Mouse (Mus musculus): ENCODE measurements around the gene Rabggtb.

Rabggtb gene

DNA sequence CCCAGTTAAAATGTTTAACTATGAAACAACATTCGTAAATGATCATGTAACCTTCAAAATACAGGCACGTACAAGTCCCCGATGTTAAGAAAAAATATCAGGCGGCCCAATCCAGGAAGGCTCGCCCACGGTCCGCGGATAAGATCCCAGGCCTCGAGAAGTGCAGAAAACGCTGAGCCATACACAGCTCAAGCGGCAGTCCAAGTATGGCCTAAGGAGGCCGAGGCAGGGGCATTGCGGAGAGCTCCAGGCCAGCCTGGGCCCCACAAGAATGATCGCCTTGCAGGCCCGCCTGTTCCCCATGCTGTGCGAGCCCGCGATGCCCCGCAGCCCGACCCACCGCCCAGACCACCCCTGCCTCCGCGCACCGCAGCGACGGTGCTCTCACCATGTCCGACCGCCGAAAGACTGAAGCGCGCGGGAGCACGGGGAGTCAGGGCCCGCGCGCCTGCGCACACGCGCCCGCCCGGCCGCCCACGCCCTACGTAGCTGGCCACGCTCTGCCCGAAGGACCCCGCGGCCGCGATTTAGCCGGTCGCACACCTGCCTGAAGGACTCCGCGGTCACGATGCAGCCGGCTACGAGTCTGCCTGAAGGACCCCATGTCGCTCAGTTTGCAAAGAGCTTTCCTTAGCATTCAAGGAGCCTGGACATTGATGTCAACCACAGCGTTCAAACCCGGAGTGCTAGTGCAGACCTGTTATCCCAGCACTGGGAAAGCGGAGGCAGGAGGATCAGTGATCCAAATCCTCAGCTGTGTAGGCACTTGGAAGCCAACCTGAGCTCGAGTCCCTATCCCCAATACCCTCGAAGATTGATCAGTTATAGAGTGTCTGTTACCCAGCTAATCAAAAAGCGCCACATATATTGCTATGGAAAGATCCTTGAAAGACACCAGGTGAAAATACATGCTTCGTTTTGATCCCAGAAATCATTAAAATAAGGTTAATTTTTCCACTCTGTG lies at the start of gene Rabggtb:
Gene Rabggtb, minus strand, starts transcription at position 464 of the 964 bp plus-strand sequence.
- peak; percentile 93 for DNase-seq (ENCODE audit: low spot score)

DNA sequence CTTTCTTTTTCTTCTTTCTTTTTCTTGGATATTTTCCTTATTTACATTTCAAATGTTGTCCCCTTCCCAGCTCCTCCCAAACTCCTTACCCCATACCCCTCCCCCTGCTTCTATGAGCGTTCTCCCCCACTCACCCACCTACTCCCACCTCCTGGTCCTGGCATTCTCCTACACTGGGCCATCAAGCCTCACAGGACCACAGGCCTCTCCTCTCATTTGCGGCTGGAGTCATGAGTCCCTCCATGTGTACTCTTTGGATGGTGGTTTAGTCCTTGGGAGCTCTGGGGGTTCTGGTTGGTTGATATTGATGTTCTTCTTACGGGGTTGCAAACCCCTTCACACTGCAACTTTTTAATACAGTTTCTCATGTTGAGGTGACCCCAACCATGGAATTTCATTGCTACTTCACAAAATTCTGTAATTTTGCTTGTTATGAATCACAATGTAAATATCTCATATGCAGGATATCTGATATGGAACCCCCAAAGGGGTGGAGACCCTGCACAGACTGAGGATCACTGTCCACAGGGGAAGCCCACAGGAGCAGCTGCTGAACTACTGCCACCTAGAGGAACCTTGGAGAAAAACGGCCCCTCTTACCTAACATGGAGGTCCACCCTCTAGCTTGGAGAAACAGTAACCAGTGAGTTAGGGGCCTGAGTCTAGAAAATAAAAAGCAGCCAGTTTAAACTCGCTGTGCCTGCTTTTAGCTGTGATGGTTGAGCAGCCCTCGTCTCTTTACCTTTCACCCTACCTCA lies 49.0 kb upstream of the Rabggtb start:
- DNase-seq (ENCODE audit: low spot score) = no peak

DNA sequence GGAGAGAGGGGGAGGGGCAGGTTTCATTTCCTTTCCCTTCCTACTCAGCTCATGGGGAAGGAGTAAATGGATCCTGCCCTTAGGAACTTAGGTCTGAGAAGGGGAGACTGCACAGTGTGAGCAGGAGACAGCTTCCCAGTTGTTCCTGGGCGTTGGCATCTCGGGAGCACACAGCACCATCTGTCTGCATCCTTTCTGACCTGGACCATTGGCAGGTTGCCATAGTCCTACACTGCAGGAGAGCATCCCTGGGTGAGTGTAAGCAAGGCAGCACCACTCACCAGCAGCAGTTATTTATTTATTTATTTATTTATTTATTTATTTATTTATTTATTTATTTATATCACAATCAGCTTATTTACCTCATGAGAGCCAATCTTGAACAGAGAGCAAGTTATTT lies 48.1 kb upstream of the Rabggtb start:
- DNase-seq (ENCODE audit: low spot score) = no peak

DNA sequence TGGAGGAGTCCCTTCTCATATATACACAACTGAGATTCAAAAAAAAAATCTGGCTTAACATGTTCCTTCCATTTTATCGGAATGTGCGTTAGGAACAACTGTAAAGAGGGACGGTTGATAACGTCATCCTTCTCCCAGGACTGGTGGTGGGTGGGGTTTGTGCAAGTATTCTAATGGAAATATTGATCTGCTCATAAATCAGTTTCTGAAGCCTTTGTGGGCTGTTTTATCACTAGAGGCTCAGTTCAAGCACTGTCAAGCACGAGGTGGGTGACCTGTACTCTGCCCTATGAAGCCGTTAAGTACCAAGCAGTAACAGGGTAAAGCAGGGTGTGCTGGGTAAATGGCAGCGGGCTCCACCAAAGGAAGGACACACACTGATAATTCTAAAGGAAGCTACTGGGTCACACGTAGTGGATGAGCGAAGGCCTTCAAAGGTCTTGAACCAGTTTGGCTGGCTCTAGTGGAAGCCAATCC lies 47.0 kb upstream of the Rabggtb start:
- DNase-seq (ENCODE audit: low spot score) = no peak

DNA sequence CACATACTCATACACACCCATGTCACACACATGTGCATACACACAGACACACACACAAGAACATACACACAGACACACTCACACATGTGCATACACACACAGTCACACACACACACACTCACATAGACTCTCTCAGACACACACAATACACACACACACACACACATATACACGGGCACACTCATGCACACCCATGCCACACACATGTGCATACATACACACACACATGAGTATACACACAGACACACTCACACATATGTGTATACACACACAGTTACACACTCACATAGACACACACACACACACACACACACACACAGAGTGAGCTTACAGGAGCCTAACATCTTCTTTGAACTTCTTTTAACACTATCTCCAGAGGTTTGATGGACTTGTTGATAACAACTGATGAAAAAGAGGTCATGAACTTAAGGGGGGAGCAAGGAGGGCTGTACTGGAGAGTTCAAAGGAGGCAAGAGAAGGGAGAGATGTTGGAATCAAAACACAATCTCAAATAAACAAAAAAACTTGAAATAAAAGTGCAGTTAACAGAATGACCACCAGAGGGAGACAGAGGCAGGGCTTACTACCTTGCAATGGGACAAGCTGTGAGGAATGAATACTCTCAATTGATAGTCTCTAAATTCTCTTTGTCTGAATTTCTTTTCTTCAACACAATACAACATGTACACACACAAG lies 46.4 kb upstream of the Rabggtb start:
- no peak for DNase-seq (ENCODE audit: low spot score)

DNA sequence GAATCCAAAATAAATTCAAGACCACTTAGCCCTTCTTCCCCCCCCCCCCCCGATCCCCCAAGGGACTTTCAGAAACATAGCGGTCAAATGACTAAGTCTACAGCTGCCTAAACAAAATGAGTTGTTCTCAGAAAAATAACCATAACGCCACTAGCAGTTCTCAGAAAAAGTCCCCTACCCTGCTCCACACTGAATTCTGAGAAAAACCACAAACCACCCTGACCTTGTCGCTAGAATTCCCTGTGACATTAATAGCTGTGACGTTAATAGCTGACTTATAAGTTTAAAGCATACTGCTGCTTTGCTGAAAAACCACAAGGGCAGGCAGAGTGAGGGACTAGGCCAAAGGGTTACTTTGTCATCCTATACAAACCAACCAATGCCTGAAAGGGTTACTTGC lies 45.1 kb upstream of the Rabggtb start:
- no peak for DNase-seq (ENCODE audit: low spot score)

DNA sequence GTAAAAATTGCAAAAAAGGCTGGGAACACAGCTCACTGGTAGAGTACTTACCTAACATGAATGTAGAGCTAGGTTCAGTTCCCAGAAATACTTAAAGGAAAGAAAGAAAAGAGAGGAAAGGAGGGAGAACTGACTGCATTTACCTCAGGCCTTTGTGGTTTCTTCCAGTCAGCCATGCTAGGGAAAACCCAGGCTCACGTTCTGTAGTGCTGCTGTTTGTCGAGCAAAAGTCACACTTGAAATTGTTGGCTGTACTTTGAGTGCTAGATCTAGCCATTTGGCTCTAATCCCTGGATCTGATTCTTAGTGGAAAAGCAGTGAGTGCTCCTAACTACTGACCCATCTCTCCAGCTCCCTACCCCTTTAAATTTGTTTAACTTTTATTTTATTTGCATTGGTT lies 35.4 kb upstream of the Rabggtb start:
- no peak for DNase-seq (ENCODE audit: low spot score)

DNA sequence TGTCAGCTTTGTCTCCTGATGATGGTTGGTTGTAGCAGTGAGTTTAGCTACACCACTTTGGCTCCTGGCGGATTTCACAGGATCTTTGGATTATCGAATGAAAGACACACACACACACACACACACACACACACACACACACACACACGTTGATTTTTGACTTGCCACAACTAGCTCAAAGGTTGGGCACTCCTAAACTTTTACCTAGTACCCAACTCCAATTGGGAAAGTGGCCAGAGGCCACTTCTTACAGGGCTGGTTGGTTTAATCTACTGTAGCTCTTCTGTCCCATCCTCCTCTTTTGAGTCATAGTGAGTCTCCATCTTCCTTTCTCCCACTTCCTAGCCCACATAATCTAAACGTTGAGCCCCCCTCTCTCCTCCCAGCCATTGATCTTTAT lies 34.5 kb upstream of the Rabggtb start:
- DNase-seq (ENCODE audit: low spot score) = no peak

DNA sequence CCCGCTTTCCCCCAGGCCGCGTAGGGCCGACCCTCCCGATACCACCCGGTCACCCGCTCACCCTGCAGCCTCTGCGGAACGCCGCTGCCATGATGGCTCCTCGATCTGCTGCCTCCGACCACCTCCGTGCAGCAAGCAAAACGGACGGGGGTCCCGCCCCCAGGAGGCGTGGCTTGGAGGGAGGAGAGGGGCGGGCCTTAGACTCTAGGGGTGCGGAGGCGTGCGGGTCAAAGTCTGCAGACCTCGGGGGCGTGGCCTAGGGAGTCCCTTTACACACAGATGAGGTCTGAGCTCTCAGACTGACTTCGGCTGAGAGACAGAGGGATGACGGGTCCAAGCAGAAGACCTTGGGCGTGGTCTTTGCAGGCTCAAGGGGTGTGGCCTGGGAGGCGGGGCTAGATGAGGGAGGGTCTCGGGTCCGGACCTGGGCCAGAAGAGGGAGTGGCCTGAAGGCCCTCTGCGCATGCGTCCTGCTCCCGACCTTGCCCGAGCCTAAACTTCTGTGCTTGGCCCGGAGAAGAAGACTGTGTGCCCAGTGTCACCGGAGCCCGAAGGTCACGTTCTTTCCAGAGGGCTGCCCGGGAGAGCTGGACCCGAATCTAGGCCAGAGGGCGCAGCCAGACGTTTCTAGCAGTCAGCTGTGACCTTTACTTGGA lies 31.7 kb upstream of the Rabggtb start, which contains the start of gene Acadm:
Gene Acadm, minus strand, starts transcription at position 298 of the 656 bp plus-strand sequence.
- peak; percentile 90 for DNase-seq (ENCODE audit: low spot score)

DNA sequence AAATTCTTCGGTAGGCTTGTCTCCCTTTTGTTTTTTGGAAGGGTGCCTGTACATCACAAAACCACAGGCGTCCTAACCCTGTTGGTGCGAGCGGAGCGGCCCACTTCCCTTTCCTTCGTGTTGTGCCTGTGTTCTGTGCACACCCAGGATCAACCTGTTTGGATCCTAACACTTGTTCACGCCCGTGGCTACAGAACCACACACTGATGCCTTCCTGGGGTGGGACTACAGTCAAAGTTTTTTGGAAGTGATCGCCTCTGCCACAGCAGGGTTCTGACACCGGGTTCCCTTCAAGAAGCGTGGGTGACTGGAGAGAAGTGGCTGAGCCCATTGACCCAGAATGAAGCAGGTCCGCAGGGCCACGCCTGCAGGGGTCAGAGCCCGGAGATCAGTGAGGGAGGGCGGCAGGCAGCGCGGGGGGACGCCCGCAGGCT lies 31.1 kb upstream of the Rabggtb start:
- no peak for DNase-seq (ENCODE audit: low spot score)

DNA sequence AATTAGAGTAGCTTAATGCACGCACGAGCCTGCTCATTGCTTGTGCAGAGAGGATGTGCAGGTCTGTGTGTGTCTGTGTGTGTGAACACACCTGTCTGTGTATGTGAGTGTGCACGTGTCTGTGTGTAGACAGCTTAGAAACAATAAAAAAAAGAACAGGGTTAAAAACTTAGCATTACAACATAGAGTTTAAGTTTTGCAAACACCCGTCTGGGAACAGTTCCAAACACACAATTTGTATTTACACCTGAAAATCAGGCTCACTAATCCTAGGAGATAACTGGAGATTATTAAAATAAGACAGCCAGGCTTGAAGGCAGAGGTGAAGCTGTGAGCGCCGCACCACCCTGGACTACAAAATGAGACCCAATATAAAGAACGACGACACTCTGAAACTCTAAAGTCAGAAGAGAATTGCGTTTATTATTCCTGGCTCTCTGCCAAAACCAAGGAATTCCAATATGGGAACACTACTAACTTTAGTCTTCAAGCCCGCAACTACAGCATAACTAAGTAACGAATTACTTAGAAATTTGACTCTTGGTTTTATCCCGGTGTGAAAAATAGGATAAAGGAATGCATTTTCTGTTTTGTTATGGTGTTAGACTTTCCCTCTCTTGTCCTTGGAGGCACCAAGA lies 30.3 kb upstream of the Rabggtb start:
- no peak for DNase-seq (ENCODE audit: low spot score)

DNA sequence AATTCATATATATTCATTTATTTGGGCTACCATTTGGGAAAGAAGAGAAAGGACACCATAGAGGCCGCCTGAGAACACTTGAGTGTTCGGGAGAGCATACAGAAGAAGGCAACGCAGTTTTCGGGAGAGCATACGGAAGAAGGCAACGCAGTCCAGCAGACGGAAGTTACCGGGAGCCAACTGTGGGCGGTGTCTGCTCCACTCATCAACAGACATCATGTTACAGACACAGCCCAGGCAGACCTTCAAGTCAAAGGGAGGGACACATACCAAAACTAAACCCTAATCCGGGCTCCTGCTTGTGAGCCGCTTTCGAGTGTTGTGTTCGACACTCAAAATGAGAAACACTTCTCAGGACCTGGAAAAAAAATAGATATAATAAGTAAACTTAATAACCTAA lies 28.8 kb upstream of the Rabggtb start:
- no peak for DNase-seq (ENCODE audit: low spot score)

DNA sequence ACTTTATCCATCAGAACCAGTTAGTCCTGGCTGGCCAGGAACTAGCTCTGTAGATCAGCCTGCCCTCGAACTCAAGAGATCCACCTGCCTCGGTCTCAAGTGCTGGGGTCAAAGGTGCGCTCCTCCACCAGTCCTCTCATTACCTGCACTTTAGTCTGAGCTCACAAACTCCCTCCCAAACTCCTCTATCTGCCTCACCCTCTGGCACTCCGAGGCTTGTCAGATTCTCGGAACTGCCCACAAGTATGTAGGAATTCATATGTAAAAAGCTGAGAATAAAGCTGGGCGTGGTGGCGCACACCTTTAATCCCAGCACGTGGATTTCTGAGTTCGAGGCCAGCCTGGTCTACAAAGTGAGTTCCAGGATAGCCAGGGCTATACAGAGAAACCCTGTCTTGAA lies 27.7 kb upstream of the Rabggtb start:
- no peak for DNase-seq (ENCODE audit: low spot score)

DNA sequence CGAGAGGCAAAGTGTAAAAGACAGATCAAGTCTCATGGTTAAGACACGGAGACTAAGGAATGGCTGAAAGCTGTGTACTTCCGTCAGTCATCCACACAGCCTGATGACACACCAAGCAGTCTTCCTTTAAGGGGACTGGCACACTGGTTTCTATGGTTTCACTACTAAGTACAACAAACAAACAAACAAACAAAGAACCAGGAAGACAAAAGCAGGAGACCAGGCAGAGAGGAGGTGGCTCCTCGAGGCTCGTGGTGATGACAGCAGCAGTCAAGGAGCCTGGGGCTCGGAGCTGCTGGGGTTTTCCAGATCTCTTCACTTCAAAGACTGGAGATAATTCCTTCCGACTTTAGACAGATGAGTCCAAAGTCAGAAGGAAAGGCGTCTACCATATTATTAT lies 27.2 kb upstream of the Rabggtb start:
- DNase-seq (ENCODE audit: low spot score) = no peak

DNA sequence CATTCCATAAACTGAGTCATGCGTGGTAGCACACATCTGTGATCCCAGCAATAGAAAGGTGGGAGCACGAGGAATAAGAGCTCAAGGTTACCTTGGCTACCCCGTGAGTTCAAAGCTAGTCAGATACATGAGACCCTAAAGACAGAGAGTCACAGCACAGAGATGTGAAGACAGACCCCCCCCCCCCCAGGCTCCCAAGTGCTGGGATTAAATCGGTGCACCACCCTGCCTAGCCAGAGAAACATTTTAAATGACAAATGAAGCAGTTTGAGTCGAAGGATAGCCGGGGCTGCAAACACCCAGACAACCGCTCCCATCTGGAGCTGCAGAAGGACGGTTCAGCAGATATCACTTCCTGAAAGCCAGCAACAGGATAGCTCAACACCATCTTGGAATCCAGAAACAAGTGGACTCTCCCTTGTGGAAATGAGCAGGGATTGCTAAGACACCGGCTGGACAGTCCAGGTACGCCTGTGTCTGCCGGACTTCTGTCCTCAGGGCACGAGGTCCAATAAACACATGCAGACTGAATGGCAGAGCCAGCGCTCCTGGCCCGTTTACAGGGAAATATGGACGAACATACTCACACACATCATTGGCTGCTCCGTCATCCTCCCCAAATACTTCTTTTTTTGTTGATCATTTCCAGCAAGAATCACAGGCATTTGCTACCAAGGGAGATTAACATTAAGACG lies 24.5 kb upstream of the Rabggtb start:
- DNase-seq (ENCODE audit: low spot score) = no peak

DNA sequence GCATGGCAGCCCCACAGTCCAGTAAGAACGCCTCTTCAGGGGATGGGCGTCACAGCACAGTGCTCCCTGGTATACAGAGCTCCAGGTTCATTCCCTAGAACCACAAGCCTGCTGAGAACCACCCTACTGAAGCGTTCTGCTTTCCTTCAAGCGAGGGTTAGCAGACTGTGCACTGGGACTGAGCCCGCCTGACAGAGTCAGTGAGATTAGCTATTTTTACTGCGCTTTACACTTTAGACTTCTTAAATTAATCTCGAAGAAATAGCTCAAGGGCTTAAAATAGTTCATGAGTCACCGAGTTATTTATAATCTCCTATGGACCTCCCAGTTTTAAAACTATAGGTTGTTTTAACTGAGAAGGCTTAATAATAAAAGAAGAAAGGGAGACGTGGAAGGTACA lies 23.1 kb upstream of the Rabggtb start:
- no peak for DNase-seq (ENCODE audit: low spot score)

DNA sequence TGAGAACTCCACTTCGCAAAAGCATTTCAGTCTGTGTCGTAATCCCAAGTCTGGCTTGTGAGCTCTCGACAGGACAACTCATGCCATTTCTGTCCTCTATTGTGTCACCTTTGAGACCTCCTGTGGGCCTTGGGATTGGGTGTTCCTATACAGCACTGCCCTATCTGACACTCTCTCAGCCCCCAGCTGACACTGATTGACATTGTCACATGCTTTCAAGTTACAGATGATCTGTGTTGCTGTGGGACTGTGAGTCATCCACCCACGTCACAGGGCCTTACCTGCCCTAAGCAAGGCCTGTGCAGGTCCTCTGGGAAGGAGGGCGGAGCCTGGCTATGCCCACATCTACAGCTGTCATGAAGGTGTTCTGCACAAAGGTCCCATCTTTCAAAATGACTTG lies 19.7 kb upstream of the Rabggtb start:
- no peak for DNase-seq (ENCODE audit: low spot score)

DNA sequence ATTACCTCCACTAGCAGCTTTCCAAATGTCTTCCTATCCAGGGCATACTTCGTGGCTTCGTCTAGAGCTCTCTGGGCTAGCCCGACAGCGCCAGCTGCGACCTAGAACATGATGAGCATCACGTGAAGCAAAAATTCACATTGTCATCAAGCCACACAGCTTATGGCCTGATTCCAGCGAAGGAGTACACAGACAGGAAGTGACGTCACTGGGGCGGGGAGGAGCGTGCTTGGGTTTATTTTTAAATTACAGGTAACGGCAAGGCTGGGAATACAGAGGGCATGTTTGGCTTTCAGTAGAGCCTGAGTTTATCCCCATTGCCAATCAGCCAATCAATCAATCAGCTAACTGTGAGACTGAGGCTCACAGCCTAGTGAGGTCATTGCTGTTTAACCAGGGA lies 16.7 kb upstream of the Rabggtb start:
- DNase-seq (ENCODE audit: low spot score) = no peak

DNA sequence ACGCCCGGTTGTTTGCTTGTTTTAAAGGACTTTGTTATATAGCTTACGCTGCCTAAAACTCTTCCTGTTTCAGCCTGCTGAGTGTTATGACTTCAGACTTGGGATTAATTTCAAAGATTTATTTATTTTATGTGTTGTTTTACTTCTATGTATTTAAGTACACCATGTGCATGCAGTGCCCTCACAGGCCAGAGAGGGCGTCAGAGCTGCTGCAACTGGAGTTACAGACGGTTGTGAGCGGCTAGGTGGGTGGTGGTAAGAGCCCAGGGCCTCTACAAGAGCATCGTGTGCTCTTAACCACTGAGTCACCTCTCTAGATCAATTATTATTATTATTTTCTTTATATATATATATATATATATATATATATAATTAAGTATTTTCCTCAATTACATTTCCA lies 13.5 kb upstream of the Rabggtb start:
- DNase-seq (ENCODE audit: low spot score) = no peak

DNA sequence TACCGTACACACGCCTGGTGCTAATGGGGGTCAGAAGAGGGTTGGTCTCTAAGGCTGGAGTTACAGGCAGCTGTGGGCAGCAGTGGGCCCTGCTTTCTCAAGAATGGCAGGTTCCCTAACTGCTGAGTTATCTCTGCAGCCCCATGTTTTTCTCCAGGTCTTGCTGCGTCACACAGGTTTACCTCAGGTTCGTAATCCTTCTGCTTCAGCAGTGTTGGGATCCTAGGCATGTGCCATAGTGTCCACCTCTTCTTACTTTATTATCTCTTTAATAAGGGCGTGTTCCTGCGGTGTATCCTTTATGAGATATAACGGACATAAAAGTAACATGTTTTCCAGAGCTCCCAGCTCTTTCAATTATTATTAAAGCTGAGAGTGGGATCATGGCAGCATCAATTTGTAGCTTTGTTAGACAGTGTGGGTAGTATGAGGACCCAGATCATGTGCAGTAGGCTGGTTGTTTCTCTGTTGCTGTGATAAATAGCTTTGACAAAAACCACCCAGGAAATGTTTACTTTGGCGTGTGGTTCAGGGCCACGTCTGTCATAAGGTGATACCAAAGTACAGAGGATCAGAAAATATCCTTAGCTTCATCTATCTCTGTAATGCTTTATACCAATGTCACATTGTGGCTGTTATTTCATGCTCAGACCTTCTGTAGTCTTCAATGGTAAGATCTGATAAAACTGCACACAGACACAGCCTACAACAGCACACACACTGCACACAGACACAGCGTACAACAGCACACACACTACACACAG lies 8.5 kb upstream of the Rabggtb start:
- DNase-seq (ENCODE audit: low spot score) = no peak
